Mouse (Mus musculus) midbrain, embryonic 12.5 days (tissue): Measurements from ENCODE around the gene Casp4. TPM values are rescaled to one million over a fixed set of nuclear protein-coding genes. Genes with fewer than 3 reads are reported as not detected.

Source experiments
- ATAC-seq: fragments of 200-750 bp; cut with Nextera tagmentation; 2 replicates; pipeline ENCODE4 v1.8.0; 2017; ENCODE audit warnings: low read depth, moderate TSS enrichment, moderate library complexity; ENCODE audit not compliant: low FRiP score
- H3K27ac ChIP-seq: fragments of 300-500 bp; sonication (generic); replicated peaks from 2 replicates; pipeline ENCODE4 v1.5.1; 2016; ENCODE audit warnings: mild to moderate bottlenecking
- H3K27me3 ChIP-seq: fragments of 300-500 bp; sonication (generic); 2 replicates; pipeline ENCODE4 v1.6.1; 2016; ENCODE audit warnings: mild to moderate bottlenecking
- H3K36me3 ChIP-seq: fragments of 300-500 bp; sonication (generic); 2 replicates; pipeline ENCODE4 v1.6.1; 2016
- H3K4me1 ChIP-seq: fragments of 300-500 bp; sonication (generic); 2 replicates; pipeline ENCODE4 v1.6.1; 2016
- H3K4me2 ChIP-seq: fragments of 300-500 bp; sonication (generic); replicated peaks from 2 replicates; pipeline ENCODE4 v1.6.1; 2016; ENCODE audit warnings: mild to moderate bottlenecking, moderate library complexity
- H3K4me3 ChIP-seq: fragments of 300-500 bp; sonication (generic); 2 replicates; pipeline ENCODE4 v1.5.1; 2016; ENCODE audit warnings: mild to moderate bottlenecking
- H3K9ac ChIP-seq: fragments of 300-500 bp; sonication (generic); replicated peaks from 2 replicates; pipeline ENCODE4 v1.6.1; 2016; ENCODE audit warnings: mild to moderate bottlenecking, moderate library complexity
- H3K9me3 ChIP-seq: fragments of 300-500 bp; sonication (generic); 2 replicates; pipeline ENCODE4 v1.6.1; 2016; ENCODE audit warnings: mild to moderate bottlenecking
- WGBS: fragments of 180-500 bp; shearing (Covaris S2); methylation state at CpG from one replicate; pipeline ENCODE4 v1.1.7; 2016; 5-methylcytosine and 5-hydroxymethylcytosine counted together
- polyA plus RNA-seq: library from polyadenylated mRNA; unstranded; fragments of >200 nt; fragmentation: Nextera tagmentation; extraction: Ambion mirVana; gene quantifications from 2 replicates; pipeline ENCODE4 v1.2.1, GENCODE M21; 2016

The Casp4 gene
- polyA plus RNA-seq, 1 experiment from 2014 or later: 0.17 TPM

DNA sequence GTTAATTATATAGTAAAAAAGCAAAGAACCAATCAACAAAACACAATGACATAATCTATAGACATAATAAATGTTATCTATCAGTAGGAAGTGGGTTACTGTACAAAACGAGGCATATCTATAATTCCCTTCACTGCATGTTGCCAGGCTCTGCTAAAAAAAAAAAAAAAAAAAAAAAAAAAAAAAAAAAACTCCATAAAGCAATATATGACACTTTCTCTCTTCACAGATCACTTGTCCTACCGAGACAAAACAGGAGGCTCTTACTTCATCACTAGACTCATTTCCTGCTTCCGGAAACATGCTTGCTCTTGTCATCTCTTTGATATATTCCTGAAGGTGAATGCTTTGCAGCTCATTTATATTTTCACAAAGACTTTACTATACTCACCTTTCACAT, 19.6 kb downstream of the Casp4 start:
- H3K27ac ChIP-seq: no peak overlapping the region
- H3K9ac ChIP-seq: no peak overlapping the region
- no peaks in the 10 kb centered on the region for H3K9me3 ChIP-seq
- H3K36me3 ChIP-seq: no peaks in the 10 kb centered on the region
- no peak overlapping the region for H3K4me3 ChIP-seq
- H3K4me2 ChIP-seq: no peak overlapping the region
- no peaks in the 10 kb centered on the region for H3K27me3 ChIP-seq
- H3K4me1 ChIP-seq: no peaks in the 10 kb centered on the region
- 84% methylated on average over 3 of the region's 3 CpGs for WGBS
- no peak for ATAC-seq

DNA sequence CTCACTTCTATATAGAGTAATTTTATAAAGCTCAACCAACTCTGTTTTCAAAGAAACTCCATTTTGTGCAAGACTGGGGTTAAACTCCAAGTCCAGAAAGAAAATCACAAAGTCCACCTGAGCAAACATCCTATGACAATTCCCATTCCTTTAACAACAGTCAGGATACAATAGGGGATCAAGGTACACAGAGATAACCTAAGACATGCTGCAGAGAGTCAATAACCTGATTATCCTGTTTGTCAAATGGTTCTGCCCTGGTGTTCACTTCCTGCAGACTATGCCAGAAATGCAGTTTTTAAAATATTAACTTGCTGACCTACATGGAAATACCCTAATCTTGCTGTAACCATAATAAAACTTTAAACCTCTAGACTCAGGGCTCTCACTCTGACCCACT, 23.8 kb downstream of the Casp4 start:
- Histone ChIP-seq H3K36me3 (no peaks in the 10 kb centered on the region), H3K4me2 (no peak overlapping the region), H3K4me1 (no peaks in the 10 kb centered on the region), H3K27ac (no peak overlapping the region), H3K9me3 (no peaks in the 10 kb centered on the region), H3K9ac (no peak overlapping the region), H3K4me3 (no peak overlapping the region), H3K27me3 (no peaks in the 10 kb centered on the region)
- no peak for ATAC-seq

DNA sequence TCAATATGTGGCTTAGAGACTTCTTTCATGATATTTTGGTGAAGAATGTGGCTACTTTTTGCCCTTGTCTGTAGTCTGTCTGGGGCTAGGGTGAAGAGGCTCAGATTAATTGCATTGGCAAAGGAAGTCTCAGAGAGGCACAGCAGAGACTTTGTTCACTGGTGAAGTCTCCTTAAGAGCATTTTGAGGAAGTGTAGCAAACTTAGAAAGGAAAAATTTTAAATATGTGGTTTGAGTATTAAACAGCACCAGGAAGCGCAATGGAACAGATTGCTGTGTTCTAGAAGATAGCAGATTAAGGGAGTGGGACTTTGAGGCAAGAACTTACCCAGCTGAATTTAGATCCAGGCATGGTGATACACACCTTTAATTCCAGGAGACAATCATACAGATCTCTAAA, 24.8 kb downstream of the Casp4 start:
- Histone ChIP-seq H3K4me3 (no peak overlapping the region), H3K9ac (no peak overlapping the region), H3K27me3 (no peaks in the 10 kb centered on the region), H3K36me3 (no peaks in the 10 kb centered on the region), H3K4me2 (no peak overlapping the region), H3K9me3 (no peaks in the 10 kb centered on the region), H3K27ac (no peak overlapping the region), H3K4me1 (no peaks in the 10 kb centered on the region)
- 92% methylated on average over 1 of the region's 1 CpGs for WGBS
- no peak for ATAC-seq

DNA sequence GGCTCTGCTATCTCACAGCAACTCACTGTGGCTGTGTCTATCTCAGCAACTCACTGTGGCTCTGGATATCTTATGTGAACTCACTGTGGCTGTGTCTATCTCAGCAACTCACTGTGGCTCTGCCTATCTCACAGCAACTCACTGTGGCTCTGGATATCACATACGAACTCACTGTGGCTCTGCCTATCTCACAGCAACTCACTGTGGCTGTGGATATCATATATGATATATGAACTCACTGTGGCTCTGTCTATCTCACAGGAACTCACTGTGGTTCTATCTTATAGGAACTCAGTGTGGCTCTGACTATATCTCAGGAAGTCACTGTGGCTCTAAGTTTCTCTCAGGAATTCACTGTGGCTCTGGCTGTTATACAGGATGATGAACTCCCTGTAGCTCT, 34.5 kb downstream of the Casp4 start:
- 92% methylated on average over 1 of the region's 1 CpGs for WGBS

DNA sequence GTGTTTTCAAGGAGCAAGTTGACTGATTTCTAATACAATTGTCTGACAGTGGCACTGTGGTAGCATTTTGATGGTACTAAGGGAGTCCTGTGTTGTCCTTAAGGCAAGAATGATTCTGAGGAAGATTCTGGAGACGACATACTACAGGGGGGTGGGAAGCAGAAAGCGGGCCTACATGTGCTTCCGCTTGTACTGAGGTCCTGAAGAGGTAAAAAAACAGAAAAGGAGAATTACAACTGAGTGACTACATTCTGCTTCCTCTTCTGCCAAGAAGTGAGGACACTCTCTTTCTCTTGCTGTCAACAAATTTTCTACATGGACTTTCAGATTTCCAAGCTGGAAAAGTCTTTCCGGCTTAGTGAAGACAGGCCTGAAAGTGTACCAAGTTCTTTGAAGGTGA, 35.5 kb downstream of the Casp4 start:
- no peak overlapping the region for H3K4me3 ChIP-seq
- 92% methylated on average over 4 of the region's 4 CpGs for WGBS
- no peak for ATAC-seq

More for the DNA sequence above, 34.5 kb downstream of the Casp4 start:
- H3K4me1 ChIP-seq: no peaks in the 10 kb centered on the region
- no peaks in the 10 kb centered on the region for H3K27me3 ChIP-seq
- no peaks in the 10 kb centered on the region for H3K9me3 ChIP-seq
- no peak overlapping the region for H3K9ac ChIP-seq
- H3K36me3 ChIP-seq: no peaks in the 10 kb centered on the region
- no peak for ATAC-seq
- no peak overlapping the region for H3K27ac ChIP-seq
- no peak overlapping the region for H3K4me2 ChIP-seq
- no peak overlapping the region for H3K4me3 ChIP-seq

DNA sequence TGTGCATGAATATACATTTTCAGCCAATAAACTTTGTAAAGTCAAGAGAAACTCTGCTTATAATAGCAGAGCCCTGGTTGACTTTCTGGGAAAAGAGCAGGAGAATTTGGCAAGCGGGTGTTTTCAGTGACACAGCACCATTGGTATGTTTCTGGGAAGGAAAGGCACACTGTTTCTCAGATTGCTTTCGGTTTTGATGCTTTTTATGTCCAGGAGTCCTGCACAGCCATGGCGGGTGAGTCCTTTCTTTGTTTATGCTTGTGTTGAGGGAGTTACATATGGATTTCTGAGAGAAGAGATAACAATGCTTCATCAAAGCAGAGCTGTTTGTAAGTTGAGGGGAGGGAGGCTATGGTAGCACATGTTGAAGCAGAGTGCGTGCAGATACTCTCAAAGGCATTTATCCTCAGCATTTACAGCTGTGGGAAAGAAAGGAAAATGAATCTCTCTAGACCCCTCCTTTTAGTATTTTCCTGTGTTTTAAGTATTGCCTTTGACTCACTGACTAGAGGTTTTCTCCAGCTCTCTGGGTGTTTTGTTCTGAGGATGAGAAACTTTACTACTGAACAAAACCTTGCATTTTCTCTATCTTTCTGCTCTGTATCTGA, 36.8 kb downstream of the Casp4 start, which contains the start of gene Casp12:
Casp12 (plus strand) TSS at position 140 of the 608 bp plus-strand sequence.
- Histone ChIP-seq H3K36me3 (no peaks in the 10 kb centered on the region), H3K9me3 (no peaks in the 10 kb centered on the region), H3K27me3 (no peaks in the 10 kb centered on the region), H3K4me3 (no peak within 1 kb of the TSS), H3K9ac (no peak within 1 kb of the TSS), H3K4me2 (no peak within 1 kb of the TSS), H3K4me1 (no peaks in the 10 kb centered on the region), H3K27ac (no peak within 1 kb of the TSS)
- WGBS: 80% methylated on average over 4 of the region's 4 CpGs
- no peak for ATAC-seq

More for the DNA sequence above, 35.5 kb downstream of the Casp4 start:
- Histone ChIP-seq H3K9ac (no peak overlapping the region), H3K4me1 (no peaks in the 10 kb centered on the region), H3K36me3 (no peaks in the 10 kb centered on the region), H3K4me2 (no peak overlapping the region), H3K27ac (no peak overlapping the region), H3K9me3 (no peaks in the 10 kb centered on the region), H3K27me3 (no peaks in the 10 kb centered on the region)

GRCm38 (mm10) chr9:5347381-5347780, 38.8 kb downstream of the Casp4 start:
- no peak for ATAC-seq
- Histone ChIP-seq H3K36me3 (no peaks in the 10 kb centered on the region), H3K27ac (no peak overlapping the region), H3K27me3 (no peaks in the 10 kb centered on the region), H3K4me2 (no peak overlapping the region), H3K9me3 (no peaks in the 10 kb centered on the region), H3K9ac (no peak overlapping the region), H3K4me1 (no peaks in the 10 kb centered on the region), H3K4me3 (no peak overlapping the region)
- 79% methylated on average over 4 of the region's 4 CpGs for WGBS

GRCm38 (mm10) chr9:5353673-5354072, 45.0 kb downstream of the Casp4 start:
- Histone ChIP-seq H3K4me2 (no peak overlapping the region), H3K4me3 (no peak overlapping the region), H3K4me1 (no peaks in the 10 kb centered on the region), H3K9me3 (no peaks in the 10 kb centered on the region), H3K9ac (no peak overlapping the region), H3K27ac (no peak overlapping the region), H3K27me3 (no peaks in the 10 kb centered on the region), H3K36me3 (no peaks in the 10 kb centered on the region)
- 88% methylated on average over 2 of the region's 2 CpGs for WGBS
- no peak for ATAC-seq

GRCm38 (mm10) chr9:5356801-5357200, 48.2 kb downstream of the Casp4 start:
- Histone ChIP-seq H3K36me3 (no peaks in the 10 kb centered on the region), H3K9me3 (no peaks in the 10 kb centered on the region), H3K27me3 (no peaks in the 10 kb centered on the region), H3K27ac (no peak overlapping the region), H3K9ac (no peak overlapping the region), H3K4me2 (no peak overlapping the region), H3K4me1 (no peaks in the 10 kb centered on the region), H3K4me3 (no peak overlapping the region)
- no peak for ATAC-seq

Other genes with a start within 250 kb of the Casp4 start
- gene Casp1, start 10.3 kb upstream of the Casp4 start, polyA plus RNA-seq: 0.70 and 0.85 TPM in 2 replicates
- gene Casp12, start 36.6 kb downstream of the Casp4 start, polyA plus RNA-seq: 0.12 TPM in 1 of 2 replicates, not detected in the other